ENCODE assay signal across 18 mouse cellular contexts in the genomic region with DNA sequence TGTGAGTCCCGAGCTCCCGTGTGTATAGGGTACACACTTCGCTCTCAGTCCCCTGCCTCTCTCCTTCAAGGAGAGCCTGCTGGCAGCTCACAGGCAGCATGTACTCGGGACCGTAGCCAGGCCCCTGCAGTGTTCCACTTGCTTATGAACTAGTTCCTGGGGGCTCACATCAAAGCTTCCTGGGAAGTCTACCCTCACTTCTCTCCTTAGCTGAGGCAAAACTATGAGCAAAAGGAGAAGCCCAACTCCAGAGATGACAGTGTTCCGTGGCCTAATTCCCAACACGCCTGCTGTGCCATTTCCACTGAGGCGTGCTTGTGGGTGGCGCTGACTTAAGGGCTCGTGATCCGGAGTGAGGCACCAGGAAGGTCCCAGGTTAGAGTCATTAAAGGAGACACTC. TPM values are rescaled to one million over a fixed set of nuclear protein-coding genes. Genes with fewer than 3 reads are reported as not detected.
A peak's percentile ranks its signal among the peaks of the same experiment; 100 is the strongest.
DNase-seq lines count a peak whose midpoint lies in the region; ATAC-seq and TF ChIP-seq lines count a peak whose summit lies in the region.
"Had no signal": no experiment of that assay in that cellular context is flagged by ENCODE, and none has a peak within 500 bp of the region (broad histone marks: within the 10 kb centered on the region; RNA-seq: fewer than 3 reads in every experiment).

No protein-coding gene starts in this region.

- 86% methylated on average over 11 of the region's 11 CpGs for WGBS in midbrain, embryonic 11.5 days
- 56% methylated on average over 11 of the region's 11 CpGs for WGBS in midbrain, postnatal 0 days
- 86% methylated on average over 11 of the region's 11 CpGs for WGBS in intestine, embryonic 15.5 days

- no peaks in the 10 kb centered on the region for H3K36me3 ChIP-seq in midbrain, embryonic 11.5 days (ENCODE audit: control insufficient read depth, insufficient read depth, low read length)
- H3K36me3 ChIP-seq in midbrain, postnatal 0 days (ENCODE audit: insufficient read depth, low read length) = no peaks in the 10 kb centered on the region
- H3K36me3 ChIP-seq in intestine, embryonic 15.5 days = no peaks in the 10 kb centered on the region

- ATAC-seq in cerebellum, adult (ENCODE audit: insufficient number of reproducible peaks, low FRiP score, low TSS enrichment) = no peak
- ATAC-seq in midbrain, embryonic 11.5 days (ENCODE audit: low FRiP score) = no peak
- no peak for ATAC-seq in midbrain, postnatal 0 days (ENCODE audit: low FRiP score)
- ATAC-seq in intestine, embryonic 15.5 days = no peak
- ATAC-seq: hindbrain, postnatal 0 days; liver, embryonic 12.5 days; midbrain, embryonic 13.5 days had no signal

- no peaks in the 10 kb centered on the region for H3K9me3 ChIP-seq in midbrain, embryonic 11.5 days (ENCODE audit: control insufficient read depth, low read length)
- no peaks in the 10 kb centered on the region for H3K9me3 ChIP-seq in midbrain, postnatal 0 days (ENCODE audit: low read length)
- no peaks in the 10 kb centered on the region for H3K9me3 ChIP-seq in intestine, embryonic 15.5 days
- H3K9me3 ChIP-seq: forebrain, embryonic 10.5 days; heart, embryonic 13.5 days; liver, embryonic 12.5 days; lung, embryonic 15.5 days; midbrain, embryonic 13.5 days had no signal

- no peak overlapping the region for H3K27ac ChIP-seq in midbrain, embryonic 11.5 days (ENCODE audit: low read depth, low read length)
- H3K27ac ChIP-seq in midbrain, postnatal 0 days (ENCODE audit: low read depth, low read length) = no peak overlapping the region
- H3K27ac ChIP-seq in intestine, embryonic 15.5 days = no peak overlapping the region
- H3K27ac ChIP-seq: forebrain, embryonic 10.5 days; heart, embryonic 13.5 days; hindbrain, postnatal 0 days; liver, embryonic 12.5 days; lung, embryonic 15.5 days; midbrain, embryonic 13.5 days had no signal

- H3K4me2 ChIP-seq in midbrain, embryonic 11.5 days = no peak overlapping the region
- no peak overlapping the region for H3K4me2 ChIP-seq in midbrain, postnatal 0 days (ENCODE audit: low read depth, low read length, poor library complexity, severe bottlenecking)
- no peak overlapping the region for H3K4me2 ChIP-seq in intestine, embryonic 15.5 days (replicated peaks)
- H3K4me2 ChIP-seq: heart, embryonic 13.5 days; liver, embryonic 12.5 days; lung, embryonic 15.5 days; midbrain, embryonic 13.5 days had no signal

- peak; percentile 16 for DNase-seq in cerebellum, adult 11-12 months
- DNase-seq in midbrain, embryonic 11.5 days (ENCODE audit: low spot score, missing footprints) = peak; percentile 21
- DNase-seq in midbrain, postnatal 0 days (ENCODE audit: low spot score) = no peak
- peak; percentile 51 to 52 for DNase-seq in cerebellum, postnatal 14 days
- peak; percentile 60 to 65 for DNase-seq in right cerebral cortex, postnatal 10 days (ENCODE audit: low spot score in 2 of 2)
- DNase-seq in kidney, adult 18-20 months = no peak
- DNase-seq: heart, postnatal 4 days; kidney, adult 9 months; kidney, postnatal 36 days; retina, postnatal 1 day had no signal

- H3K4me3 ChIP-seq in midbrain, embryonic 11.5 days (ENCODE audit: low read depth, low read length) = no peak overlapping the region
- no peak overlapping the region for H3K4me3 ChIP-seq in midbrain, postnatal 0 days (ENCODE audit: low read depth, low read length)
- H3K4me3 ChIP-seq in intestine, embryonic 15.5 days (replicated peaks) = no peak overlapping the region
- H3K4me3 ChIP-seq: forebrain, embryonic 10.5 days; heart, embryonic 13.5 days; liver, embryonic 12.5 days; lung, embryonic 15.5 days; midbrain, embryonic 13.5 days had no signal

- H3K27me3 ChIP-seq in midbrain, embryonic 11.5 days (ENCODE audit: control insufficient read depth, insufficient read depth, low read length) = no peaks in the 10 kb centered on the region
- no peaks in the 10 kb centered on the region for H3K27me3 ChIP-seq in midbrain, postnatal 0 days (ENCODE audit: insufficient read depth, low read length)
- no peaks in the 10 kb centered on the region for H3K27me3 ChIP-seq in intestine, embryonic 15.5 days (replicated peaks)
- H3K27me3 ChIP-seq: heart, embryonic 13.5 days; liver, embryonic 12.5 days; lung, embryonic 15.5 days; midbrain, embryonic 13.5 days had no signal

- H3K4me1 ChIP-seq in midbrain, embryonic 11.5 days (ENCODE audit: control insufficient read depth, insufficient read depth, low read length) = no peaks in the 10 kb centered on the region
- no peaks in the 10 kb centered on the region for H3K4me1 ChIP-seq in midbrain, postnatal 0 days (ENCODE audit: insufficient read depth, low read length)
- no peaks in the 10 kb centered on the region for H3K4me1 ChIP-seq in intestine, embryonic 15.5 days (replicated peaks)
- H3K4me1 ChIP-seq: forebrain, embryonic 10.5 days; lung, embryonic 15.5 days had no signal

- no peak for TF ChIP-seq CTCF in midbrain, postnatal 0 days (IDR thresholded peaks at IDR 0.05)

- H3K9ac ChIP-seq in midbrain, embryonic 11.5 days (ENCODE audit: low read length) = no peak overlapping the region
- H3K9ac ChIP-seq in midbrain, postnatal 0 days (replicated peaks; ENCODE audit: low read length, poor library complexity, severe bottlenecking) = no peak overlapping the region
- H3K9ac ChIP-seq in intestine, embryonic 15.5 days = no peak overlapping the region
- H3K9ac ChIP-seq: heart, embryonic 13.5 days; liver, embryonic 12.5 days; lung, embryonic 15.5 days; midbrain, embryonic 13.5 days had no signal

RNA-seq across cellular contexts. Expression of a gene that starts 25.9 kb away (rescaled TPM):
- 18.9 and 19.4 TPM in 2 replicates for polyA plus RNA-seq in midbrain, embryonic 11.5 days (2014; fragmentation: Nextera tagmentation; extraction: Ambion mirVana)
- total RNA-seq in midbrain, postnatal 0 days (2014; rRNA removed) = 44.8 and 46.2 TPM in 2 replicates
- polyA plus RNA-seq in midbrain, postnatal 0 days (2015; fragmentation: Nextera tagmentation; extraction: Ambion mirVana) = 30.2 and 31.4 TPM in 2 replicates
- polyA plus RNA-seq in intestine, embryonic 15.5 days (2015; fragmentation: Nextera tagmentation; extraction: Ambion mirVana) = 19.5 and 21.4 TPM in 2 replicates

Comparison
In these comparisons a context has a peak if more than half of its experiments do, and no peak if none do; other contexts are left out.
1. DNase-seq: peak in cerebellum, adult 11-12 months (single experiment), midbrain, embryonic 11.5 days (single experiment), cerebellum, postnatal 14 days (2 of 2) and right cerebral cortex, postnatal 10 days (2 of 2); none in midbrain, postnatal 0 days (single experiment) and kidney, adult 18-20 months (single experiment).